Mouse (Mus musculus) cerebellum, adult 2 months (tissue): ENCODE measurements around the gene Clcn2.

ENCODE experiments used
- CTCF ChIP-seq: fragments of 200-500 bp; IDR thresholded peaks from 2 replicates; pipeline ENCODE4 v1.5.1; 2011; ENCODE audit warnings: low read depth, mild to moderate bottlenecking, control low read depth, low read length, moderate library complexity, borderline replicate concordance; ENCODE audit not compliant: insufficient read depth
- POLR2A ChIP-seq: fragments of 200-500 bp; IDR thresholded peaks from 2 replicates; pipeline ENCODE4 v1.6.1; 2011; ENCODE audit warnings: low read length, control low read depth, borderline replicate concordance; ENCODE audit not compliant: insufficient read depth

GRCm38 (mm10) chr16:20735651-20736050, 18.1 kb upstream of the Clcn2 start:
- TF ChIP-seq CTCF, result no peak
- TF ChIP-seq POLR2A, result no peak
